Mouse (Mus musculus) MEL (cell line): Measurements from ENCODE around the gene Cers6.

Source experiments
- CHD2 ChIP-seq: IDR thresholded peaks from 2 replicates; pipeline ENCODE4 v1.6.1; 2011; ENCODE audit warnings: low read length, improper control_type of control experiment
- EP300 ChIP-seq, 2 experiments: IDR thresholded peaks; 2 replicates each; pipeline ENCODE4 v1.6.1; 2011; ENCODE audit warnings: improper control_type of control experiment in 2 of 2, low read length in 2 of 2, low read depth in 1 of 2, mild to moderate bottlenecking in 1 of 2
- MEF2A ChIP-seq: IDR thresholded peaks from 2 replicates; pipeline ENCODE4 v1.6.1; 2014; ENCODE audit warnings: low read depth, mild to moderate bottlenecking, inconsistent platforms, low read length, improper control_type of control experiment; ENCODE audit not compliant: poor library complexity, insufficient replicate concordance, severe bottlenecking; ENCODE audit errors: extremely low read depth
- UBTF ChIP-seq: IDR thresholded peaks from 2 replicates; pipeline ENCODE4 v1.6.1; 2012; ENCODE audit warnings: low read depth, mild to moderate bottlenecking, inconsistent platforms, low read length, improper control_type of control experiment, moderate library complexity, borderline replicate concordance; ENCODE audit not compliant: insufficient read depth

- no peak for TF ChIP-seq EP300 (IDR thresholded peaks at IDR 0.05; ENCODE audit: low read depth in 1 of 2, low read length in 2 of 2)
- TF ChIP-seq CHD2: no peak
- no peak for TF ChIP-seq UBTF
- TF ChIP-seq MEF2A: no peak
Measured at GRCm38 (mm10) chr2:68978660-68979604, 117.7 kb downstream of the Cers6 start.
